Mouse (Mus musculus): ENCODE data around the gene Npc1l1. TPM values are rescaled to one million over a fixed set of nuclear protein-coding genes. Genes with fewer than 3 reads are reported as not detected.
A peak's percentile ranks its signal among the peaks of the same experiment; 100 is the strongest.

Npc1l1 gene
- total RNA-seq, 2 experiments from 2014 or later = 0.08 TPM

GRCm38 (mm10) chr11:6216834-6217233, 13.1 kb downstream of the Npc1l1 start:
- intact Hi-C loops (cut with DNase I) = no loop called here

GRCm38 (mm10) chr11:6208158-6208557, 21.8 kb downstream of the Npc1l1 start:
- intact Hi-C loops (cut with DNase I) = no loop called here
- DNase-seq = no peak

More at GRCm38 (mm10) chr11:6216834-6217233, 13.1 kb downstream of the Npc1l1 start:
- DNase-seq = no peak

GRCm38 (mm10) chr11:6207090-6207489, 22.9 kb downstream of the Npc1l1 start:
- intact Hi-C loops (cut with DNase I) = no loop called here
- no peak for DNase-seq

- no peak for DNase-seq
- intact Hi-C loops (cut with DNase I) = loop anchor here (5.0 kb wide), 1 partner anchor 62 kb away; no protein-coding TSS in a partner anchor
These were observed 29.4 kb downstream of the Npc1l1 start for GRCm38 (mm10) chr11:6200570-6200969.

- peak; percentile 89 for DNase-seq
- intact Hi-C loops (cut with DNase I) = loop anchor here (5.0 kb wide), 1 partner anchor 62 kb away; no protein-coding TSS in a partner anchor
These were observed 29.8 kb downstream of the Npc1l1 start, which contains the start of gene Nudcd3 for GRCm38 (mm10) chr11:6200087-6200569. Gene Nudcd3 (minus strand): TSS chr11:6200415.

- no peak for DNase-seq
- intact Hi-C loops (cut with DNase I) = loop anchor here (5.0 kb wide), 1 partner anchor 63 kb away; no protein-coding TSS in a partner anchor
These were observed 30.4 kb downstream of the Npc1l1 start, which contains the start of gene A730071L15Rik for GRCm38 (mm10) chr11:6199410-6200086. Gene A730071L15Rik (plus strand): TSS chr11:6200029.

- DNase-seq = no peak
- intact Hi-C loops (cut with DNase I) = no loop called here
These were observed 31.5 kb downstream of the Npc1l1 start for GRCm38 (mm10) chr11:6198449-6198848.

- no peak for DNase-seq
- intact Hi-C loops (cut with DNase I) = no loop called here
These were observed 33.2 kb downstream of the Npc1l1 start for GRCm38 (mm10) chr11:6196780-6197179.

GRCm38 (mm10) chr11:6187878-6188277, 42.1 kb downstream of the Npc1l1 start:
- intact Hi-C loops (cut with DNase I) = loop anchor here (5.0 kb wide), 1 partner anchor 196 kb away; no protein-coding TSS in a partner anchor

GRCm38 (mm10) chr11:6187399-6187798, 42.5 kb downstream of the Npc1l1 start:
- intact Hi-C loops (cut with DNase I) = loop anchor here (5.0 kb wide), 1 partner anchor 195 kb away; no protein-coding TSS in a partner anchor
- DNase-seq = no peak

More at GRCm38 (mm10) chr11:6187878-6188277, 42.1 kb downstream of the Npc1l1 start:
- peak; percentile 94 for DNase-seq

- DNase-seq = no peak
These were observed 45.6 kb downstream of the Npc1l1 start for GRCm38 (mm10) chr11:6184202-6184935.

GRCm38 (mm10) chr11:6183246-6183645, 46.7 kb downstream of the Npc1l1 start:
- DNase-seq = no peak
- intact Hi-C loops (cut with DNase I) = no loop called here

More at GRCm38 (mm10) chr11:6184202-6184935, 45.6 kb downstream of the Npc1l1 start:
- intact Hi-C loops (cut with DNase I) = no loop called here

- DNase-seq = no peak
- intact Hi-C loops (cut with DNase I) = no loop called here
These were observed 49.0 kb downstream of the Npc1l1 start for GRCm38 (mm10) chr11:6180811-6181399.

GRCm38 (mm10) chr11:6179194-6179593, 50.7 kb downstream of the Npc1l1 start:
- intact Hi-C loops (cut with DNase I) = no loop called here
- no peak for DNase-seq

- intact Hi-C loops (cut with DNase I) = no loop called here
- DNase-seq = no peak
These were observed 51.2 kb downstream of the Npc1l1 start for GRCm38 (mm10) chr11:6178673-6179166.

GRCm38 (mm10) chr11:6177781-6178420, 52.0 kb downstream of the Npc1l1 start:
- DNase-seq = peak; percentile 40
- intact Hi-C loops (cut with DNase I) = no loop called here

- intact Hi-C loops (cut with DNase I) = no loop called here
These were observed 54.4 kb downstream of the Npc1l1 start for GRCm38 (mm10) chr11:6175506-6175905.

GRCm38 (mm10) chr11:6174719-6175118, 55.2 kb downstream of the Npc1l1 start:
- intact Hi-C loops (cut with DNase I) = no loop called here
- no peak for DNase-seq

More at GRCm38 (mm10) chr11:6175506-6175905, 54.4 kb downstream of the Npc1l1 start:
- no peak for DNase-seq

GRCm38 (mm10) chr11:6169041-6169663, 60.8 kb downstream of the Npc1l1 start:
- intact Hi-C loops (cut with DNase I) = no loop called here
- no peak for DNase-seq

- intact Hi-C loops (cut with DNase I) = no loop called here
- DNase-seq = peak; percentile 64
These were observed 63.6 kb downstream of the Npc1l1 start for GRCm38 (mm10) chr11:6166351-6166750.

All from left cerebral cortex, postnatal 4 days (tissue).